Mouse (Mus musculus) CH12.LX (cell line): ENCODE results near the gene Otx2. TPM values are rescaled to one million over a fixed set of nuclear protein-coding genes. Genes with fewer than 3 reads are reported as not detected.

Experiments used
- DNase-seq: peaks from one replicate; pipeline ENCODE4 v3.0.0-alpha.2; 2013; ENCODE audit errors: extremely low read depth
- H3K27ac ChIP-seq: 2 replicates; pipeline ENCODE4 v1.5.1; 2012; ENCODE audit warnings: low read depth, mild to moderate bottlenecking, control low read depth, moderate library complexity; ENCODE audit not compliant: insufficient read depth
- H3K27me3 ChIP-seq: replicated peaks from 2 replicates; pipeline ENCODE3; 2012; ENCODE audit warnings: inconsistent platforms
- H3K36me3 ChIP-seq, 2 experiments: replicated peaks in 1 of 2; 2 replicates each; pipeline versions ENCODE3 to v1.6.1; 2012; ENCODE audit warnings: inconsistent platforms in 1 of 2, low read length in 1 of 2, mild to moderate bottlenecking in 1 of 2, mixed read lengths in 1 of 2, moderate library complexity in 1 of 2; ENCODE audit not compliant: control insufficient read depth in 1 of 2, insufficient read depth in 1 of 2
- H3K4me1 ChIP-seq, 2 experiments: 2 replicates each; pipeline ENCODE4 v1.6.1; 2012; ENCODE audit warnings: inconsistent platforms in 1 of 2, moderate library complexity in 1 of 2; ENCODE audit not compliant: insufficient read depth in 2 of 2, control insufficient read depth in 1 of 2
- H3K4me2 ChIP-seq: 2 replicates; pipeline ENCODE4 v1.6.1; 2012; ENCODE audit warnings: low read depth, mild to moderate bottlenecking, control low read depth; ENCODE audit not compliant: poor library complexity, insufficient read depth, severe bottlenecking
- H3K4me3 ChIP-seq, 3 experiments: fragments of 150-350 bp in 1 of 3; sonication (generic) in 1 of 3; replicated peaks in 1 of 3; 2 replicates each; pipeline versions ENCODE3 to v1.5.1; 2011 to 2012; ENCODE audit warnings: low read depth in 2 of 3, low read length in 2 of 3, mild to moderate bottlenecking in 2 of 3, moderate library complexity in 2 of 3, control low read depth in 1 of 3, improper control_type of control experiment in 1 of 3, inconsistent platforms in 1 of 3, mixed read lengths in 1 of 3; ENCODE audit not compliant: poor library complexity in 1 of 3
- H3K79me2 ChIP-seq: replicated peaks from 2 replicates; pipeline ENCODE4 v1.6.1; 2012; ENCODE audit warnings: mild to moderate bottlenecking, moderate library complexity; ENCODE audit not compliant: control insufficient read depth, poor library complexity, insufficient read depth, severe bottlenecking; ENCODE audit errors: extremely low read depth
- H3K9ac ChIP-seq: 2 replicates; pipeline ENCODE4 v1.6.1; 2012; ENCODE audit warnings: low read depth, mild to moderate bottlenecking, control low read depth, moderate library complexity; ENCODE audit not compliant: insufficient read depth
- H3K9me3 ChIP-seq: replicated peaks from 2 replicates; pipeline ENCODE3; 2012; ENCODE audit warnings: low read length, inconsistent platforms, mixed read lengths
- BHLHE40 ChIP-seq: IDR thresholded peaks from 2 replicates; pipeline ENCODE4 v1.6.1; 2011; ENCODE audit warnings: mild to moderate bottlenecking, low read depth, low read length, improper control_type of control experiment
- CHD1 ChIP-seq: IDR thresholded peaks from 2 replicates; pipeline ENCODE4 v1.6.1; 2012; ENCODE audit warnings: low read depth, low read length, improper control_type of control experiment, inconsistent platforms
- ELF1 ChIP-seq: IDR thresholded peaks from 2 replicates; pipeline ENCODE4 v1.6.1; 2014; ENCODE audit warnings: low read depth, mild to moderate bottlenecking, inconsistent platforms, low read length, improper control_type of control experiment
- ETS1 ChIP-seq: conservative IDR thresholded peaks from 2 replicates; pipeline ENCODE4 v1.6.1; 2012; ENCODE audit warnings: low read depth, mild to moderate bottlenecking, inconsistent platforms, low read length, improper control_type of control experiment, moderate library complexity
- GABPA ChIP-seq: IDR thresholded peaks from 2 replicates; pipeline ENCODE4 v1.6.1; 2012; ENCODE audit warnings: low read depth, low read length, improper control_type of control experiment, inconsistent platforms; ENCODE audit not compliant: insufficient replicate concordance
- HCFC1 ChIP-seq: IDR thresholded peaks from 2 replicates; pipeline ENCODE4 v1.6.1; 2012; ENCODE audit warnings: low read depth, mild to moderate bottlenecking, inconsistent platforms, low read length, improper control_type of control experiment
- IRF4 ChIP-seq: IDR thresholded peaks from 2 replicates; pipeline ENCODE4 v1.6.1; 2014; ENCODE audit warnings: low read depth, mild to moderate bottlenecking, inconsistent platforms, low read length, improper control_type of control experiment
- JUND ChIP-seq: conservative IDR thresholded peaks from 2 replicates; pipeline ENCODE4 v1.6.1; 2011; ENCODE audit warnings: low read depth, low read length, improper control_type of control experiment
- KAT2A ChIP-seq: IDR thresholded peaks from 2 replicates; pipeline ENCODE4 v1.6.1; 2012; ENCODE audit warnings: low read length, improper control_type of control experiment, inconsistent platforms; ENCODE audit not compliant: insufficient replicate concordance
- MAFK ChIP-seq: IDR thresholded peaks from 2 replicates; pipeline ENCODE4 v1.6.1; 2011; ENCODE audit warnings: low read length, improper control_type of control experiment; ENCODE audit not compliant: insufficient replicate concordance
- NELFE ChIP-seq: IDR thresholded peaks from 2 replicates; pipeline ENCODE4 v1.6.1; 2011; ENCODE audit warnings: low read depth, low read length, improper control_type of control experiment
- PAX5 ChIP-seq: IDR thresholded peaks from 2 replicates; pipeline ENCODE4 v1.6.1; 2012; ENCODE audit warnings: low read length, inconsistent platforms, mixed read lengths
- POLR2AphosphoS2 ChIP-seq: IDR thresholded peaks from 2 replicates; pipeline ENCODE4 v1.6.1; 2011; ENCODE audit warnings: low read depth, low read length, improper control_type of control experiment
- RCOR1 ChIP-seq: conservative IDR thresholded peaks from 2 replicates; pipeline ENCODE4 v1.6.1; 2012; ENCODE audit warnings: low read depth, mild to moderate bottlenecking, inconsistent platforms, low read length, improper control_type of control experiment
- SMC3 ChIP-seq: IDR thresholded peaks from 2 replicates; pipeline ENCODE4 v1.6.1; 2011; ENCODE audit warnings: low read depth, low read length, improper control_type of control experiment
- TCF12 ChIP-seq: IDR thresholded peaks from 2 replicates; pipeline ENCODE4 v1.6.1; 2014; ENCODE audit warnings: low read depth, mild to moderate bottlenecking, inconsistent platforms, low read length, improper control_type of control experiment
- UBTF ChIP-seq: IDR thresholded peaks from 2 replicates; pipeline ENCODE4 v1.6.1; 2012; ENCODE audit warnings: low read depth, mild to moderate bottlenecking, inconsistent platforms, low read length, improper control_type of control experiment, moderate library complexity
- USF2 ChIP-seq: conservative IDR thresholded peaks from 2 replicates; pipeline ENCODE4 v1.6.1; 2011; ENCODE audit warnings: low read depth, low read length, improper control_type of control experiment
- ZC3H11A ChIP-seq: IDR thresholded peaks from 2 replicates; pipeline ENCODE4 v1.6.1; 2012; ENCODE audit warnings: low read depth, mild to moderate bottlenecking, inconsistent platforms, low read length, improper control_type of control experiment
- ZKSCAN1 ChIP-seq: IDR thresholded peaks from 2 replicates; pipeline ENCODE4 v1.6.1; 2012; ENCODE audit warnings: low read depth, inconsistent platforms, low read length, improper control_type of control experiment, borderline replicate concordance
- dilution Hi-C: fragments of 300-500 bp; cut with MboI; formaldehyde crosslinking; loops from 2 replicates; pipeline ENCODE4 v1.14.3; 2020; ENCODE audit warnings: low sequenced_read_pairs; ENCODE audit not compliant: extremely low pct_unique_long_range_greater_than_20kb, extremely low pct_ligation_motif_present
- in situ Hi-C: fragments of 300-500 bp; cut with MboI; formaldehyde crosslinking; loops from 3 replicates; pipeline ENCODE4 v1.14.3; 2019; ENCODE audit warnings: low sequenced_read_pairs, low pct_ligation_motif_present, low pct_unique_long_range_greater_than_20kb, mixed read lengths
- polyA plus RNA-seq: library from polyadenylated mRNA; unstranded; fragments of >175 nt; gene quantifications from 2 replicates; pipeline ENCODE4 v1.2.1, GENCODE M21; 2012; ENCODE audit warnings: low read depth; ENCODE audit not compliant: insufficient read length
- total RNA-seq, 2 experiments: library from RNA; depleted of rRNA; stranded (reverse); fragments of 300-350 nt in 1 of 2; fragments of >200 nt in 1 of 2; gene quantifications; 2 replicates each; pipeline ENCODE4 v1.2.3; 2012 to 2014

The Otx2 gene
- total and polyA plus RNA-seq, 3 experiments: not detected

- Histone ChIP-seq H3K9me3 (no peaks in the 10 kb centered on the region), H3K4me2 (no peak overlapping the region), H3K9ac (no peak overlapping the region), H3K36me3 (no peaks in the 10 kb centered on the region), H3K27me3 (no peaks in the 10 kb centered on the region), H3K27ac (no peak overlapping the region), H3K4me3 (no peak overlapping the region), H3K79me2 (no peaks in the 10 kb centered on the region), H3K4me1 (no peaks in the 10 kb centered on the region)
- no peak for DNase-seq
- dilution Hi-C loops (no loop called here), in situ Hi-C loops (no loop called here)
- TF ChIP-seq ETS1: no peak
- no peak for TF ChIP-seq MAFK
- no peak for TF ChIP-seq TCF12
- TF ChIP-seq ELF1: no peak
- no peak for TF ChIP-seq NELFE
- no peak for TF ChIP-seq ZKSCAN1
- TF ChIP-seq ZC3H11A: no peak
- TF ChIP-seq HCFC1: no peak
- no peak for TF ChIP-seq SMC3
- no peak for TF ChIP-seq POLR2AphosphoS2
- no peak for TF ChIP-seq UBTF
- TF ChIP-seq IRF4: no peak
- TF ChIP-seq RCOR1: no peak
These were observed 6.2 kb downstream of the Otx2 start for GRCm38 (mm10) chr14:48667396-48667795.

GRCm38 (mm10) chr14:48666771-48667170, 6.8 kb downstream of the Otx2 start:
- Histone ChIP-seq H3K4me3 (no peak overlapping the region), H3K79me2 (no peaks in the 10 kb centered on the region), H3K27ac (no peak overlapping the region), H3K36me3 (no peaks in the 10 kb centered on the region), H3K27me3 (no peaks in the 10 kb centered on the region), H3K4me2 (no peak overlapping the region), H3K9ac (no peak overlapping the region), H3K9me3 (no peaks in the 10 kb centered on the region), H3K4me1 (no peaks in the 10 kb centered on the region)
- in situ Hi-C loops: no loop called here
- dilution Hi-C loops: no loop called here
- DNase-seq: no peak
- TF ChIP-seq MAFK: no peak
- no peak for TF ChIP-seq PAX5
- no peak for TF ChIP-seq POLR2AphosphoS2
- TF ChIP-seq BHLHE40: no peak
- no peak for TF ChIP-seq GABPA
- no peak for TF ChIP-seq IRF4
- TF ChIP-seq JUND: no peak
- no peak for TF ChIP-seq USF2
- TF ChIP-seq KAT2A: no peak
- no peak for TF ChIP-seq CHD1
- TF ChIP-seq HCFC1: no peak
